In the genomic region with DNA sequence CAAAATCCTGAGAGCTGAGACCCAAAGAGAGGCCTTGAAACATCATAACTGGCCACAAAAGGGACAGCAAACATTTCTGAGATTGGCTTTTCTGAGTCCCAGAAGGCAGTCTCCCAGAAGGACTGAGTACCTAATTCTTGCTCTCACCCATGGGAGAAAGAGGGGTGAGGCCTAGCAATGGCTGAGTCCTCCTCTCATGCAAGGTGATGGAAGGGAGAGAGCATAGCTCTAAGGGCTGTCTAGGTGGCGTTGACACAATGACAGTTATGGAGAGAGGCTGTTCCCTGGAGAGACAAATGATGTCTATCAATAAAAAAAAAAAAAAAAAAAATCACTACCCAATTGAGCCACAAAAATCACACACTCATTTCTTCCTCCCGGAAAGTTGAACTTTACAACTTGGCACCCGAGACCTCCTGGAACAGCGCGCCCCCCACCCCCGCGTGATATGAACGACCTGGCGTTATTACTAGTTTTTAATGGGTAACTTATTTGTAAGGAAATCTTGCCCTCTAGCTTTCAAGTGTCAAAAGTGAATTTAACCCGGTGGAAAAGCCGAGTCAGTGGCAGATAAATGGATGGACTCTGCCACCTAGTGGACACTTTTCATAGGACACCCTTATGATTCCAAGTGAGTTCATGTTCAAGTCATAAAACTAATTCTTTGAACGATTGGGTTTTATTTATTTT, we compare ENCODE assay signal across 9 mouse cellular contexts.
A peak's percentile ranks its signal among the peaks of the same experiment; 100 is the strongest.
DNase-seq lines count a peak whose midpoint lies in the region; ATAC-seq and TF ChIP-seq lines count a peak whose summit lies in the region.
"Had no signal": no experiment of that assay in that cellular context is flagged by ENCODE, and none has a peak within 500 bp of the region (broad histone marks: within the 10 kb centered on the region; RNA-seq: fewer than 3 reads in every experiment).

No protein-coding gene starts in this region.

- no peak overlapping the region for H3K9ac ChIP-seq in heart, embryonic 13.5 days
- no peak overlapping the region for H3K9ac ChIP-seq in kidney, embryonic 16.5 days (replicated peaks; ENCODE audit: low read length)
- no peak overlapping the region for H3K9ac ChIP-seq in limb, embryonic 14.5 days (ENCODE audit: low read depth, low read length, severe bottlenecking)
- no peak overlapping the region for H3K9ac ChIP-seq in stomach, embryonic 15.5 days
- H3K9ac ChIP-seq: embryonic facial prominence, embryonic 12.5 days had no signal

- no peaks in the 10 kb centered on the region for H3K9me3 ChIP-seq in heart, embryonic 13.5 days
- no peaks in the 10 kb centered on the region for H3K9me3 ChIP-seq in kidney, embryonic 16.5 days (ENCODE audit: low read length)
- H3K9me3 ChIP-seq in limb, embryonic 14.5 days (ENCODE audit: control insufficient read depth, low read length): no peaks in the 10 kb centered on the region
- H3K9me3 ChIP-seq in stomach, embryonic 15.5 days: no peaks in the 10 kb centered on the region
- H3K9me3 ChIP-seq: embryonic facial prominence, embryonic 12.5 days had no signal

- no peaks in the 10 kb centered on the region for H3K4me1 ChIP-seq in cortical plate, adult 2 months (ENCODE audit: control insufficient read depth, insufficient read depth, low read length)
- no peaks in the 10 kb centered on the region for H3K4me1 ChIP-seq in heart, embryonic 13.5 days
- H3K4me1 ChIP-seq in kidney, embryonic 16.5 days (ENCODE audit: insufficient read depth, low read length): peaks cover 9% of the 10 kb centered on the region; the same call in 1 of the 2 replicates
- H3K4me1 ChIP-seq in limb, embryonic 14.5 days (ENCODE audit: control insufficient read depth, insufficient read depth, low read length): peaks cover 4% of the 10 kb centered on the region; the same call in 1 of the 2 replicates
- H3K4me1 ChIP-seq in stomach, embryonic 15.5 days: 0 out of 2 replicates have a peak, but pooled peaks cover 2% of the 10 kb centered on the region

- DNase-seq in 416B (ENCODE audit: low read depth): peak; percentile 85
- DNase-seq in adipocyte (ENCODE audit: low spot score): peak; percentile 90
- DNase-seq in limb, embryonic 14.5 days (ENCODE audit: low spot score): peak; percentile 83
- DNase-seq in neural tube, embryonic 10.5 days (ENCODE audit: extremely low spot score, low spot score): peak; percentile 71

- H3K4me2 ChIP-seq in heart, embryonic 13.5 days: 0 out of 2 replicates have a peak overlapping the region, but pooled peaks have one; percentile 22
- peak overlapping the region; percentile 39 for H3K4me2 ChIP-seq in kidney, embryonic 16.5 days (replicated peaks; ENCODE audit: low read depth, low read length)
- 0 out of 2 replicates have a peak overlapping the region, but pooled peaks have one; percentile 26 for H3K4me2 ChIP-seq in limb, embryonic 14.5 days (replicated peaks; ENCODE audit: low read depth, low read length, severe bottlenecking)
- 0 out of 2 replicates have a peak overlapping the region, but pooled peaks have one; percentile 25 for H3K4me2 ChIP-seq in stomach, embryonic 15.5 days
- H3K4me2 ChIP-seq: embryonic facial prominence, embryonic 12.5 days had no signal

- WGBS in heart, embryonic 13.5 days: 16% methylated on average over 12 of the region's 12 CpGs
- 4% methylated on average over 12 of the region's 12 CpGs for WGBS in kidney, embryonic 16.5 days
- 6% methylated on average over 12 of the region's 12 CpGs for WGBS in limb, embryonic 14.5 days
- WGBS in stomach, embryonic 15.5 days: 8% methylated on average over 12 of the region's 12 CpGs

- no peak for TF ChIP-seq POLR2A in cortical plate, adult 2 months (IDR thresholded peaks at IDR 0.05; ENCODE audit: extremely low read depth, insufficient read depth, low read length)
- no peak for TF ChIP-seq POLR2A in limb, embryonic 14.5 days (IDR thresholded peaks at IDR 0.05; ENCODE audit: borderline replicate concordance, extremely low read depth, insufficient read depth, insufficient read length)

- no peak overlapping the region for H3K4me3 ChIP-seq in cortical plate, adult 2 months (ENCODE audit: insufficient read depth, low read length)
- no peak overlapping the region for H3K4me3 ChIP-seq in heart, embryonic 13.5 days
- no peak overlapping the region for H3K4me3 ChIP-seq in kidney, embryonic 16.5 days (ENCODE audit: low read length)
- no peak overlapping the region for H3K4me3 ChIP-seq in limb, embryonic 14.5 days (replicated peaks; ENCODE audit: low read length)
- no peak overlapping the region for H3K4me3 ChIP-seq in stomach, embryonic 15.5 days (replicated peaks)
- H3K4me3 ChIP-seq: embryonic facial prominence, embryonic 12.5 days had no signal

- H3K27me3 ChIP-seq in heart, embryonic 13.5 days (replicated peaks): peaks cover 31% of the 10 kb centered on the region; the same call in 1 of the 2 replicates
- H3K27me3 ChIP-seq in kidney, embryonic 16.5 days (ENCODE audit: insufficient read depth, low read length): peaks cover 10% of the 10 kb centered on the region; the same call in 1 of the 2 replicates
- H3K27me3 ChIP-seq in limb, embryonic 14.5 days (ENCODE audit: control insufficient read depth, insufficient read depth, low read length): no peaks in the 10 kb centered on the region
- H3K27me3 ChIP-seq in stomach, embryonic 15.5 days (replicated peaks): no peaks in the 10 kb centered on the region

- H3K36me3 ChIP-seq in heart, embryonic 13.5 days: no peaks in the 10 kb centered on the region
- H3K36me3 ChIP-seq in kidney, embryonic 16.5 days (ENCODE audit: insufficient read depth, low read length): no peaks in the 10 kb centered on the region
- H3K36me3 ChIP-seq in limb, embryonic 14.5 days (ENCODE audit: control insufficient read depth, insufficient read depth, low read length): no peaks in the 10 kb centered on the region
- no peaks in the 10 kb centered on the region for H3K36me3 ChIP-seq in stomach, embryonic 15.5 days
- H3K36me3 ChIP-seq: embryonic facial prominence, embryonic 12.5 days had no signal

- peak; percentile 88 for TF ChIP-seq CTCF in cortical plate, adult 2 months (IDR thresholded peaks at IDR 0.05; ENCODE audit: extremely low read depth, insufficient read depth, low read length)

- H3K27ac ChIP-seq in cortical plate, adult 2 months (ENCODE audit: insufficient read depth, low read length): no peak overlapping the region
- H3K27ac ChIP-seq in heart, embryonic 13.5 days (replicated peaks): no peak overlapping the region
- H3K27ac ChIP-seq in kidney, embryonic 16.5 days (ENCODE audit: low read length): no peak overlapping the region
- H3K27ac ChIP-seq in limb, embryonic 14.5 days (replicated peaks; ENCODE audit: low read depth, low read length): no peak overlapping the region
- no peak overlapping the region for H3K27ac ChIP-seq in stomach, embryonic 15.5 days
- H3K27ac ChIP-seq: embryonic facial prominence, embryonic 12.5 days had no signal

- ATAC-seq in heart, embryonic 13.5 days (ENCODE audit: extremely low read depth, insufficient number of reproducible peaks, low FRiP score, low TSS enrichment): no peak
- ATAC-seq in kidney, embryonic 16.5 days (ENCODE audit: low FRiP score, low TSS enrichment): no peak
- peak; percentile 53 for ATAC-seq in limb, embryonic 14.5 days (ENCODE audit: low FRiP score, low read depth)
- no peak; the same call in 1 of the 2 replicates for ATAC-seq in stomach, embryonic 15.5 days (ENCODE audit: insufficient read depth, low FRiP score, low read depth)
